Mouse (Mus musculus): ENCODE results near the gene Apopt1. TPM values are rescaled to one million over a fixed set of nuclear protein-coding genes. Genes with fewer than 3 reads are reported as not detected.

Apopt1 gene
- 170 and 178 TPM in 2 replicates for polyA plus RNA-seq (2012)

DNA sequence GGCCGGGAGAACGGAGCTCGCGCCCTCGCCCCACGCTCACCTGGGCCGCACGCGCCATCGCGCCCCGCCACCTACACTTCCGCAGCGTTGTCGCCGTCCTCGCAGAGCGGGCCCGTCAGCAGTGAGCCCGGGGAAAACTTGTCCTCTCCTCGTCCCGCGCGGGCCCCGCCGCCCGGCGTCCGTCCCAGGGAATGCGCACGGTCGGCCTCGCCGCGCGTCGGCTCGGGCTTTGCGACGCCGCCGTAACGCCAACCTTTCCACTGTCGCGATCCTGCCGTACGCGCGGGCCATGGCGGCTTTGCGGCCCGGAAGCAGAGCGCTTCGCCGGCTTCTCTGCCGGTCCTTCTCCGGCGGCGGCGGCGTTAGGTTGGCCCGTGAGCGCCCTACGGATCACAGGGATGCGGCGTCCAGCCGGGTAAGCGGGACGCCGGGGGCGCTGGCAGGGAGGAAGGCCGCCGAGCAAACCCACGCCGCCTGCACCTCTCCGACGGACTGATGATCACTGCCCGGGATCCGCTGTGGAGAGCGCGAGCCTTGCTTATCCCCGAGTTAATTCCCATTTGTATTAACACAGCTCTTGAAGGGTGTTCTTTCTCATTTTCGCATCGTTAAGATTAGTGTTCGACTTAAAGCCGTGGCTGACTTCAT is at the start of gene Apopt1, which contains the start of gene Bag5:
Gene Apopt1, plus strand, starts transcription at position 258 of the 648 bp plus-strand sequence.
Gene Bag5, minus strand, starts transcription at position 254 of the 648 bp plus-strand sequence.

DNA sequence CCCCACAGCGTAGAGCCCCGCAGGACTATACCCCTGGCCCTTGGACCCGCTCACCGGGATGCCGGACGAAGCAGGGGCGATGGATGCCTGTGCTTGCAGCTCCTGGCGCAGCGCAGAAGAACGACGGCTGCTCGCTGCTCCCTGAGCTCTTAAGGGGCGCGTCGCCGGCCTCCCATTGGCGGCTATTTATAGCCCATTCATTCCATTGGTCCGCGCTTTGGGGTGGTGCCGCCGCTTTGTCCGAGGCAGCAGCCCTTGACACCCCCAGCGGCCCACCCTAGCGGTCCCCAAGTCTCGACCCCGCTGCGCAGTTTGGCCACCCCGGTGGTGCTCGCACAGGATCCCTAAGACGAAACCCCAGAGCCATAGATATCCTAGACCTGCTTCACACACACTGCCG is 40.9 kb upstream of the Apopt1 start, which contains the start of gene Ckb:
Gene Ckb, minus strand, starts transcription at position 163 of the 400 bp plus-strand sequence.

DNA sequence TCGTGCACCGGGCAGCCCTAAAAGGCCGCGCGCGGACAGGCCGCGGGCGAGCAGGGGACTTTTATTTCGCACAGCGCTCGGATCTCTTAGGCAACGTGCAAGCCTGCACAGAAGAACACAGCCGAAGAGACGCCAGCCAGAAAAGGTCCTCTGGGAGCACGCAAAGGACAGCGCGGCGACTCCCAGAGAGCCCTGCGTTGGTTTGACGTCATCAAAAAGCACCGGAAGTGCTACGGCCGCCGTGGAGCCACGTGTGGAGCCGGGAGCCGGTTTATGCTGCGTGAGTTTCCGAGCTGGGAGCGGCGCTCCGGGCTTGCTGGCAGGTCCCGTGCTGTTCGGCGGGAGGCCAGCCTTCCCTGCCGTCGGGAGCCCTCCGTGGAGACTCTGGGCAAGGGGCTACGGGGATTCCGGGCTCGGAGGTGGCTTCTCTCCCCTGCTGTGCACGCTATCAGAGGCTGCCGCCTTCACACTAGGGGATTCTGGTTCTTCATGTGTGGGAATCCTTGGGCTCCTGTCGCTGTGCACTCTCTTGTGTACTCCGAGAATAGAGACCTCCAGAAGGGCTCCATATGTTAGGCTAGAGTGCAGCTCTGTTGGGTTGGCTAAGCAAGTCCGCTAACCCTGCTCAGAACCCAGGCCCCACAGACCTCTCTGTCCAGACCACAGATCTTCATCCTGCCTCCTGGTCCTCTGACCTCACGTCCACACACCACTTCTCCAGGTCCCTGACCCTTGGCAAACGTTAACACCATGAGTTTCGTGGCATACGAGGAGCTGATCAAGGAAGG is 35.0 kb upstream of the Apopt1 start, which contains the start of gene Trmt61a:
Gene Trmt61a, plus strand, starts transcription at position 224 of the 788 bp plus-strand sequence.

DNA sequence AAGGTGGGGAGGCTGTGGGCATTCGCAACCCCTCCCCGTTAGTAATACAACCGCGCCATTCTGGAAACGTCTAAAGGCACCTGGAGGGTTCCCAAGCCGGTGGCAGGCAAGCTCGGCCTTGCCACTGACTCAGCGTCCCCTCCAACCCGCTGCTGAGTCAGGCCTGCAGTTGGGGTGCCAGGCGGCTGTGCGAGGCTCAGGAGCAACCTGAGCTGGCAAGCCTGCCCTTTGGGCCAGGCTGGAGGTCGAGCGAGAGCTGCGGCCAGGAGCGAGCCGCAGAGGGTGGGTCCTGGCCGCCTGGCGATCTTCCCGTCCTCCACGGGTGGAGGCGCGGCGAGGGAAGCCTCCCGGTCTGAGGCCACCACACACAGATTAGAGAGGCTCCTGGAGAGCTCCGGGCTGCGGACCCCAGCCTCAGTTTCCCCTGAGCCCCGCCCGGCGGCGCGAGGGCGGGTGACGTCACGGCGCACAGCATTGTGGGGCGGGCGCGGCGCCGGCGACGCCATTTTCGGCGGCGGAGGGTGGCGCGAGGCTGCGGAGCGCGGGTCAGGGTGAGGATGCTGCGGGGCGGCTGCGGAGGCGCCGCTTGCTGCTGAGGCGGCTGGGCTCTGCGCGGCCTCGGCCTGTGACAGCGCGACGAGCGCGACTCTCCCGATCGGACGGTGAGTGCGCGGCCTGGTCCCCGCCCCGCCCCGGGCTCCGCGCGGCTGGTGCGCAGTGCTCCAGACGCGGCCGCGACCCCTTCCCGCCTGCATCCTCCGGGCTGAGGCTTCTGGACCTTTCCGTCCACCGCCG is 45.5 kb downstream of the Apopt1 start, which contains the start of gene Klc1:
Gene Klc1, plus strand, starts transcription at position 469 of the 795 bp plus-strand sequence.

Other genes starting within 250 kb of the Apopt1 start
- gene Gm266, start 227.4 kb upstream of the Apopt1 start, polyA plus RNA-seq (2012) = not detected in 2 replicates
- 207 and 340 TPM in 2 replicates for gene Eif5, start 175.2 kb upstream of the Apopt1 start, polyA plus RNA-seq (2012)
- gene Mark3, start 138.7 kb upstream of the Apopt1 start, polyA plus RNA-seq (2012) = 10.0 and 11.7 TPM in 2 replicates
- 17.5 and 20.4 TPM in 2 replicates for gene Ckb, start 40.9 kb upstream of the Apopt1 start, polyA plus RNA-seq (2012)
- 26.9 and 31.8 TPM in 2 replicates for gene Trmt61a, start 35.2 kb upstream of the Apopt1 start, polyA plus RNA-seq (2012)
- gene Bag5, start within 50 bp of the Apopt1 start, polyA plus RNA-seq (2012) = 21.0 and 22.8 TPM in 2 replicates
- gene Klc1, start 45.6 kb downstream of the Apopt1 start, polyA plus RNA-seq (2012) = 38.0 and 46.7 TPM in 2 replicates
- 10.8 and 11.2 TPM in 2 replicates for gene Xrcc3, start 100.6 kb downstream of the Apopt1 start, polyA plus RNA-seq (2012)
- 4.4 and 5.0 TPM in 2 replicates for gene Zfyve21, start 100.9 kb downstream of the Apopt1 start, polyA plus RNA-seq (2012)
- gene Ppp1r13b, start 194.8 kb downstream of the Apopt1 start, polyA plus RNA-seq (2012) = 10.6 and 15.1 TPM in 2 replicates